Mouse (Mus musculus) ES-E14 (cell line): ENCODE results near the gene Prdm13.

Source experiments
- CHD2 ChIP-seq: IDR thresholded peaks from 2 replicates; pipeline ENCODE4 v1.6.1; 2014; ENCODE audit warnings: mild to moderate bottlenecking, low read depth, low read length, inconsistent platforms
- MAFK ChIP-seq: IDR thresholded peaks from 2 replicates; pipeline ENCODE4 v1.6.1; 2014; ENCODE audit warnings: mild to moderate bottlenecking, low read depth, low read length, inconsistent platforms; ENCODE audit not compliant: insufficient read depth
- ZC3H11A ChIP-seq: IDR thresholded peaks from 2 replicates; pipeline ENCODE4 v1.6.1; 2012; ENCODE audit warnings: low read depth, mild to moderate bottlenecking, inconsistent platforms, low read length, borderline replicate concordance
- ZNF384 ChIP-seq: IDR thresholded peaks from 2 replicates; pipeline ENCODE4 v1.6.1; 2012; ENCODE audit warnings: low read depth, low read length, inconsistent platforms

DNA sequence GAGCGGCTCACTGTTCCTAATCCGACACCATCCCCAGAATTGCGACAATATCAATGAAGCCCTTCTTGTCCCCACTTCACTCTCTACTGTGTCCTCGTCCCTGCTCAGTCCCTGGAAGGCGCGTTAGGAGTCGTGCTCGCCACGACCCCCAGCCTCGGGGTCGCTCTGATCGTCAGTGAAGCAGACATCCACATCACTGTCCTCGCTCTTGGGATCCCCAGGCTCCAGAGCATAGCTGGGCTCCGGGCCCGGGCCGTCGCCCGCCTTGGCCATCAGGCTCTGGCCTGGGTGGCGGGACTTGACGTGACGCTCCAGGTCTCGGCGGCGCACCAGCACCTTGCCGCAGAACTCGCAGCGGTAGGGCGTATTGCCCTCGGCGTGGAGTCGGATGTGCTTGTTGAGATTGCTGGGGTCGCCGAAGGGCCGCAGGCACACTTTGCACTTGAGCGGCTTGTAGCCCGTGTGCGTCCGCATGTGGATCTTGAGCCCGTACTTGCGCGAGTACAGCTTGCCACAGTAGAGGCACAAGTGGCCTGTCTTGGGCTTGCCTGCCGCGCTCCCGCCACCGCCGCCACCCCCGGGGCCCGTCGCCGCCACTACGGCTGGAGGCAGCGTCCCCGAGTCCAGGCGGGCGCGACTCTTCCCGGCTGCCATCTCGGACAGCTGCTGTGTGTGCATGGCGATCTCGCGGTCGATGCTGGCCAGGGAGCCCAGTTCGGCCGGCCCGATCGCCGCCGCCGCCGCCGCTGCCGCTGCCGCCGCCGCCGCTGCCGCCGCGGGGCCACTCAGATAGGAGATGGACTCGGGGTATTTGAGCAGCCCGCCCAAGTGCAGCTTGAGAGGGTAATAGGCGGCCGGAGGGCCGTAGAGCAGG, 7.4 kb downstream of the Prdm13 start:
- TF ChIP-seq CHD2 (no peak), MAFK (no peak), ZC3H11A (no peak), ZNF384 (no peak)
